Comparison of ENCODE assay signal across 7 mouse cellular contexts in the genomic region with DNA sequence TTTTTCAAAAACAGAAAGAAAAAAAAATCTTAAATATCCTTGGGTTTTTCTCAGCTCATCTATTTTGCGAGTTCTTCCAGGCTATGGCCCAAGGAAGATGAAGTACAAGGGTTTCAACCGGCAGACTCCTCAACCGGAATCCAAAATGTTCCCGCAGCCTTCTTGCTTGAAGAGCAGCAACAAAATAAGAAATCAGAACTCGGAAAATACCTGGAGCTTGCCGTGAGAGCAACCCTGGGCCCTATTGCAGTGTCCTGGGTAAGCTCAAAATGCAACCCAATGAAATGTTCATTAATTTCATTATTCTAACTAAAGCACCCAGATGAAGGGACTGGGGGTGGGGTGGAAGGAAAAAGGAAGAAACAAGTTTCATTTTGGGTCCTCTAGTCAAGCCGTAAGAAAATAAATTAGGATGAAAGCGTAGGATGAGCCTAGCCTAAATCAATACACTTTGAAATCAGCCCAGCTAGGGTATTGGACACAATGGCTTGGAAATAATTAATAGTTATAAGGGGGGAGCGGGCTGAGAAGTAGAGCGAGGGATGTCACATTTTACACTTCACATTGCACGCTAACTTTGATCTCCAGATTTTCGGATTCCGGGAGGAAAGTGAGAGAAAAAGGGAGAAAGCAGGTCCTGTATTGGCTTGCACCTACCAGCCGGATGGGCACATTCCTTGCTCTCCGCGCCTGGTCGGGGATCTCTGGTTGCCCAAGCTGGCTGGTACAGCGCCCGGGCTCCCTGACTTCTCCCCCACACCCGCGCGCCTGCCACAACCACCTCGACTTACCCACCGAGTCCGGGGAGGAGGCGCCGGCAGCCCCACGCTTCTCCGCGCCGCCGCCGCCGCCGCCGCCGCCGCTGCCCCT. TPM values are rescaled to one million over a fixed set of nuclear protein-coding genes. Genes with fewer than 3 reads are reported as not detected.
DNase-seq lines count a peak whose midpoint lies in the region; ATAC-seq and TF ChIP-seq lines count a peak whose summit lies in the region.

No protein-coding gene starts in this region.

- H3K27ac ChIP-seq in ES-Bruce4 (ENCODE audit: insufficient read depth, low read length) = no peak overlapping the region
- peak overlapping the region; percentile 100 for H3K27ac ChIP-seq in forebrain, embryonic 10.5 days
- peak overlapping the region; percentile 99; the same call in 1 of the 2 replicates for H3K27ac ChIP-seq in midbrain, embryonic 11.5 days (ENCODE audit: low read depth, low read length)
- H3K27ac ChIP-seq in stomach, embryonic 14.5 days (ENCODE audit: low read length) = peak overlapping the region; percentile 100

- peak overlapping the region; percentile 72 for H3K4me3 ChIP-seq in ES-Bruce4 (ENCODE audit: low read depth, low read length)
- H3K4me3 ChIP-seq in forebrain, embryonic 10.5 days = peak overlapping the region; percentile 90
- peak overlapping the region; percentile 82 for H3K4me3 ChIP-seq in midbrain, embryonic 11.5 days (ENCODE audit: low read depth, low read length)
- peak overlapping the region; percentile 86 for H3K4me3 ChIP-seq in stomach, embryonic 14.5 days (ENCODE audit: low read depth, low read length)

- TF ChIP-seq EP300 in ES-Bruce4 (IDR thresholded peaks at IDR 0.05; ENCODE audit: insufficient read depth, low read depth, low read length) = no peak

- TF ChIP-seq POLR2A in ES-Bruce4 (IDR thresholded peaks at IDR 0.05; ENCODE audit: insufficient read depth, low read length) = no peak

- H3K4me1 ChIP-seq in ES-Bruce4 (ENCODE audit: control insufficient read depth, insufficient read depth, low read length) = no peaks in the 10 kb centered on the region
- peaks cover 74% of the 10 kb centered on the region for H3K4me1 ChIP-seq in forebrain, embryonic 10.5 days
- H3K4me1 ChIP-seq in midbrain, embryonic 11.5 days (ENCODE audit: control insufficient read depth, insufficient read depth, low read length) = peaks cover 17% of the 10 kb centered on the region
- H3K4me1 ChIP-seq in stomach, embryonic 14.5 days (ENCODE audit: control insufficient read depth, insufficient read depth, low read length) = peaks cover 8% of the 10 kb centered on the region; the same call in 1 of the 2 replicates

- intact Hi-C loops in heart, postnatal 14 days (cut with DNase I) = loop anchor here (2.0 to 5.0 kb wide), 6 partner anchors 35 to 993 kb away; no protein-coding TSS in a partner anchor

- peak; percentile 5; the same call in 1 of the 2 replicates for ATAC-seq in midbrain, embryonic 11.5 days (ENCODE audit: low FRiP score)
- no peak for ATAC-seq in stomach, embryonic 14.5 days (ENCODE audit: insufficient number of reproducible peaks, insufficient read depth, low FRiP score, low read depth)

- peak; percentile 70 for DNase-seq in adrenal gland, postnatal 10 days
- DNase-seq in forebrain, embryonic 10.5 days (ENCODE audit: extremely low spot score, low spot score) = peak; percentile 64
- peak; percentile 34 to 48 for DNase-seq in heart, postnatal 14 days
- DNase-seq in kidney, postnatal 4 days = peak; percentile 60 to 73
- DNase-seq in midbrain, embryonic 11.5 days (ENCODE audit: low spot score, missing footprints) = peak; percentile 96

- H3K36me3 ChIP-seq in ES-Bruce4 (ENCODE audit: control insufficient read depth, insufficient read depth, low read length, poor library complexity, severe bottlenecking) = no peaks in the 10 kb centered on the region
- H3K36me3 ChIP-seq in forebrain, embryonic 10.5 days (replicated peaks) = no peaks in the 10 kb centered on the region
- H3K36me3 ChIP-seq in midbrain, embryonic 11.5 days (ENCODE audit: control insufficient read depth, insufficient read depth, low read length) = no peaks in the 10 kb centered on the region
- H3K36me3 ChIP-seq in stomach, embryonic 14.5 days (ENCODE audit: control insufficient read depth, insufficient read depth, low read length) = no peaks in the 10 kb centered on the region

- 2% methylated on average over 38 of the region's 38 CpGs for WGBS in forebrain, embryonic 10.5 days
- under 1% methylated on average over 35 of the region's 38 CpGs for WGBS in midbrain, embryonic 11.5 days
- 3% methylated on average over 36 of the region's 38 CpGs for WGBS in stomach, embryonic 14.5 days

- H3K4me2 ChIP-seq in midbrain, embryonic 11.5 days = peak overlapping the region; percentile 94
- H3K4me2 ChIP-seq in stomach, embryonic 14.5 days (replicated peaks; ENCODE audit: low read depth, low read length) = peak overlapping the region; percentile 73

- peaks cover 26% of the 10 kb centered on the region for H3K27me3 ChIP-seq in ES-Bruce4 (ENCODE audit: control insufficient read depth, insufficient read depth, low read length, poor library complexity, severe bottlenecking)
- H3K27me3 ChIP-seq in forebrain, embryonic 10.5 days (ENCODE audit: poor library complexity, severe bottlenecking) = no peaks in the 10 kb centered on the region
- no peaks in the 10 kb centered on the region for H3K27me3 ChIP-seq in midbrain, embryonic 11.5 days (ENCODE audit: control insufficient read depth, insufficient read depth, low read length)
- no peaks in the 10 kb centered on the region for H3K27me3 ChIP-seq in stomach, embryonic 14.5 days (ENCODE audit: control insufficient read depth, insufficient read depth, low read length)

- no peaks in the 10 kb centered on the region for H3K9me3 ChIP-seq in ES-Bruce4 (replicated peaks; ENCODE audit: control insufficient read depth, insufficient read depth, low read length, poor library complexity, severe bottlenecking)
- H3K9me3 ChIP-seq in forebrain, embryonic 10.5 days = no peaks in the 10 kb centered on the region
- H3K9me3 ChIP-seq in midbrain, embryonic 11.5 days (ENCODE audit: control insufficient read depth, low read length) = no peaks in the 10 kb centered on the region
- H3K9me3 ChIP-seq in stomach, embryonic 14.5 days (ENCODE audit: control insufficient read depth, low read depth, low read length) = no peaks in the 10 kb centered on the region

- TF ChIP-seq CTCF in ES-Bruce4 (IDR thresholded peaks at IDR 0.05; ENCODE audit: low read depth, low read length) = no peak

- peak overlapping the region; percentile 19 for H3K9ac ChIP-seq in ES-Bruce4 (ENCODE audit: low read depth, poor library complexity, severe bottlenecking)
- H3K9ac ChIP-seq in midbrain, embryonic 11.5 days (ENCODE audit: low read length) = peak overlapping the region; percentile 97
- peak overlapping the region; percentile 96 for H3K9ac ChIP-seq in stomach, embryonic 14.5 days (replicated peaks; ENCODE audit: low read depth, low read length)

RNA-seq across cellular contexts. Expression of a gene that starts 2.5 kb away (rescaled TPM):
- 31.7 and 33.5 TPM in 2 replicates for polyA plus RNA-seq in ES-Bruce4 (2011; ENCODE audit: insufficient read depth, insufficient read length, low read depth, missing spikeins)
- 10 to 100 TPM; 44.7 to 51.6 TPM for total RNA-seq in adrenal gland, postnatal 10 days (2021)
- polyA plus RNA-seq in forebrain, embryonic 10.5 days (2016; fragmentation: Nextera tagmentation; extraction: Ambion mirVana) = 57.8 and 64.8 TPM in 2 replicates
- total RNA-seq in heart, postnatal 14 days (2021) = 10 to 100 TPM; 38.5 to 53.2 TPM
- polyA plus RNA-seq in midbrain, embryonic 11.5 days (2014; fragmentation: Nextera tagmentation; extraction: Ambion mirVana) = 86.2 and 95.4 TPM in 2 replicates
- polyA plus RNA-seq in stomach, embryonic 14.5 days (2014; fragmentation: Nextera tagmentation; extraction: Ambion mirVana) = 190 TPM in 2 replicates

Comparison
In these comparisons a context has a peak if more than half of its experiments do, and no peak if none do; other contexts are left out.
1. H3K9ac ChIP-seq: peak in every context shown above with its lines; median percentile 97 in midbrain, embryonic 11.5 days; 96 in stomach, embryonic 14.5 days; 19 in ES-Bruce4.
2. DNase-seq: peak in every context shown above with its lines; median percentile 96 in midbrain, embryonic 11.5 days; 70 in adrenal gland, postnatal 10 days; 66 in kidney, postnatal 4 days; 64 in forebrain, embryonic 10.5 days; 41 in heart, postnatal 14 days.